Mouse (Mus musculus): Measurements from ENCODE around the gene 4930550C14Rik. TPM values are rescaled to one million over a fixed set of nuclear protein-coding genes. Genes with fewer than 3 reads are reported as not detected.

Gene 4930550C14Rik
- polyA plus RNA-seq (2015; fragmentation: Nextera tagmentation; extraction: Ambion mirVana), result 2.6 and 2.7 TPM in 2 replicates

DNA sequence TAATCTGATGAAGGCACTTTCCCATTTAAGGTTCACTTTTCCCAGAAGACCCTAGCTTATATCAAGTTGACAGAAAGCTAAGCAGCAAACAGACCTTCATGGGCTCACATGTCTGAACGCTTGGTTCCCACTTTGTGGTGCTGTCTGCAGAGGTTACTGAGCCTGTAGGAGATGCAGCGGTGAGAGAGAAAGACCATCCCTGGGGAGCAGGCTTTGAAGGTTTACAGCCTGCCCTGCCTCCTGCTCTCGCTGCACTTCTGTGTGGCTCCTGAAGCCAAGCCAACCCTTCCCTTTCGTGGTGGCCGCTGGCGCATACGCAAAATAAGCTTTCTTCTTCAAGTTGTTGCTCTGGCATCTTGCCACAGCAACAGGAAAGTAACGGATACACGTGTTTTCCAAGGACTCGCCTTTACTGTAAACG is at the start of gene 4930550C14Rik:
Gene 4930550C14Rik (plus strand): TSS at position 35 of the 421 bp plus-strand sequence.
- peaks cover 7% of the 10 kb centered on the region; the same call in 1 of the 2 replicates for H3K36me3 ChIP-seq (ENCODE audit: insufficient read depth, low read length)
- H3K4me2 ChIP-seq (replicated peaks; ENCODE audit: low read depth, low read length), result peak within 1 kb of the TSS; percentile 49
- H3K9ac ChIP-seq (replicated peaks; ENCODE audit: low read length), result peak within 1 kb of the TSS; percentile 47
- peak; percentile 49 for ATAC-seq (ENCODE audit: low FRiP score, low TSS enrichment)
- H3K4me3 ChIP-seq (ENCODE audit: low read length), result peak within 1 kb of the TSS; percentile 27
- H3K27me3 ChIP-seq (ENCODE audit: insufficient read depth, low read length), result no peaks in the 10 kb centered on the region
- no peaks in the 10 kb centered on the region for H3K9me3 ChIP-seq (ENCODE audit: low read length)
- 2% methylated on average over 11 of the region's 11 CpGs for WGBS
- H3K4me1 ChIP-seq (ENCODE audit: insufficient read depth, low read length), result peaks cover 31% of the 10 kb centered on the region
- H3K27ac ChIP-seq (ENCODE audit: low read length), result peak within 1 kb of the TSS; percentile 90

DNA sequence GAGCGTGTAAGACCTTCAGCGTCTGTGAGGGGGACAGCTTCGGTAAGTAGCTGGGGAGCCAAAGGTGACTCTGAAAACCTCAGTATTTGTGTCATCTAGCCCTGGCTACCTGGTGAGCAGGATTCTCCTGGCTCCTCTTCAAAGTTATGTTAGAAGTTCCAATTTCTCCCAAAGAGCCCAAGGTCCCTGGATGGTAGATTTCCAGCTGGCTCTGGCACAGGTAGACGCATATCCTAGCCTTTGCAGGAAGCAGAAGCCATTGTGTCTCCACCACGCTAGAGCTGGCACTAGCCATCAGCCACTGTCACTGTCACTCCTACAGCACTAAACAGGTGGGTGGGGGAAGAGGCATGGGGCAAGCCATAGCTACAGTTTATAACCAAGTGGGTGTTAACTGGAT is 49.0 kb upstream of the 4930550C14Rik start:
- H3K9me3 ChIP-seq (ENCODE audit: low read length), result peaks cover 3% of the 10 kb centered on the region; the same call in 1 of the 2 replicates
- no peak overlapping the region for H3K4me3 ChIP-seq (ENCODE audit: low read length)
- 89% methylated on average over 5 of the region's 5 CpGs for WGBS
- H3K4me2 ChIP-seq (replicated peaks; ENCODE audit: low read depth, low read length), result no peak overlapping the region
- no peaks in the 10 kb centered on the region for H3K36me3 ChIP-seq (ENCODE audit: insufficient read depth, low read length)
- H3K27me3 ChIP-seq (ENCODE audit: insufficient read depth, low read length), result no peaks in the 10 kb centered on the region
- no peak overlapping the region for H3K9ac ChIP-seq (replicated peaks; ENCODE audit: low read length)
- peaks cover 7% of the 10 kb centered on the region; the same call in 1 of the 2 replicates for H3K4me1 ChIP-seq (ENCODE audit: insufficient read depth, low read length)
- ATAC-seq (ENCODE audit: low FRiP score, low TSS enrichment), result no peak
- H3K27ac ChIP-seq (ENCODE audit: low read length), result no peak overlapping the region

DNA sequence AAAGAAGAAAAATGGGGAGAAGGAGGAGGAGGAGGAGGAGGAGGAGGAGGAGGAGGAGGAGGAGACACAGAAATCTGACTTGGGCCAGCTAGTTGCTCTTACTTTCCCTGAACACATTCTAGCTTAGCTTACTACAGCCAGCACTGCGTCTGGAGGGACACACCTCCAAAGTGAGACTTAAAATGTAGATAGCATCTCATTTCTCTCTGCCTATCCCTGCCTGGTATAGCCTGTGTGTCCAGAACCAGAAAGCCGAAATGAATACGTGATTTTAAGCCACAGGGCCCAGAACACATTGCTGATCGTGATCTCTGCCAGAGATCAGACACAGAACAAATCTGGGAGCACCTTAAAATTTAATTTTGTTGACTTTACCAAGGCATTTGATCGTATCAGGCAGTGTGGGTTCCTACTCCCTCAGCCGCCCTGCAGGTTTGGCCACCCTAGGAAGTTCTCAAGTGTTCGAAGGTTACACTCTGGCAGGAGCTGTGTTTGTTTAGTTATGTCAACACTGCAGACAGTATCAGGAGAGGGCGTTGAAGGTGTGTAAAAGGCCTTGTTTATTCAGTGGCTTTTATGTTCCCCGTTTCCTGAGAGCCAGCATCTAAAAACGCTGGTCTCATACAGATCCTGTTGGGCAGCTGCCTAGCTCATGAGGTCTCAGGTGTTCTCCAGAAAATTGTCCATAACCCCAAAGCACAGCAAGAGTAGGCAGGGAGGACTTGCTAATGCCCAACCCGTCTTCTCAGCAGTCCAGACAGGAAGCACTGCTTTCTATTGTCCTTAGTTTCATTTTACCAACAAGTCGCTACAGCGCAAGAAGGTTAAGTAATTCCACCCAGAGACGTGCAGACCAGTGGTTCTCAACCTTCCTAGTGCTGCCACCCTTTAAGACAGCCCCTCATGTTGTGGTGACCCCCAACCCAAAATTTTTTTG is 45.6 kb upstream of the 4930550C14Rik start:
- no peaks in the 10 kb centered on the region for H3K9me3 ChIP-seq (ENCODE audit: low read length)
- no peak overlapping the region for H3K4me3 ChIP-seq (ENCODE audit: low read length)
- no peaks in the 10 kb centered on the region for H3K36me3 ChIP-seq (ENCODE audit: insufficient read depth, low read length)
- no peak overlapping the region; the same call in 1 of the 2 replicates for H3K27ac ChIP-seq (ENCODE audit: low read length)
- 23% methylated on average over 14 of the region's 14 CpGs for WGBS
- no peak overlapping the region for H3K9ac ChIP-seq (replicated peaks; ENCODE audit: low read length)
- H3K4me1 ChIP-seq (ENCODE audit: insufficient read depth, low read length), result peaks cover 7% of the 10 kb centered on the region; the same call in 1 of the 2 replicates
- no peaks in the 10 kb centered on the region for H3K27me3 ChIP-seq (ENCODE audit: insufficient read depth, low read length)
- H3K4me2 ChIP-seq (replicated peaks; ENCODE audit: low read depth, low read length), result peak overlapping the region; percentile 25; the same call in 1 of the 2 replicates
- 0 out of 2 replicates have a peak, but pooled peaks have one; percentile 70 for ATAC-seq (ENCODE audit: low FRiP score, low TSS enrichment)

DNA sequence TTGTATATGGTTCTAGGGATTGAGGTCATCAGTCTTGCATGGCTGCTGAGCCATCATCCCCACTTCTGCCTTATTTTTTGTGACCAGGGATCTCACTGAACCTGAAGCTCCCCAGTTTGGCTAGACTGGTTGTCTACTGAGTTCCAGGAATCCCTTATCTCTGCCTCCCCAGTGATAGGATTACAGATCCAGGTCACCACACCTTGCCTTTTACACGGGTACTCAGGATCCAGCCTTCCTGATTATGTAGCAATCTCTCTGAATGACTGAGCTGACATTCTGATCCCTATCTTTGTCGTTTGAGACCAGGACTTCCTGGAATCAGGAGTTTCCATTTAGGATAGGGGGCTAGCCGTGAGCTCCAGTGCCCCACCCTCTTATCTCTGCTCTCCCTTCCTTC is 30.8 kb upstream of the 4930550C14Rik start:
- H3K4me1 ChIP-seq (ENCODE audit: insufficient read depth, low read length), result no peaks in the 10 kb centered on the region
- 57% methylated on average over 3 of the region's 3 CpGs for WGBS
- no peaks in the 10 kb centered on the region for H3K27me3 ChIP-seq (ENCODE audit: insufficient read depth, low read length)
- no peak for ATAC-seq (ENCODE audit: low FRiP score, low TSS enrichment)
- no peaks in the 10 kb centered on the region for H3K9me3 ChIP-seq (ENCODE audit: low read length)
- H3K36me3 ChIP-seq (ENCODE audit: insufficient read depth, low read length), result no peaks in the 10 kb centered on the region
- H3K4me2 ChIP-seq (replicated peaks; ENCODE audit: low read depth, low read length), result no peak overlapping the region
- no peak overlapping the region for H3K9ac ChIP-seq (replicated peaks; ENCODE audit: low read length)
- H3K27ac ChIP-seq (ENCODE audit: low read length), result no peak overlapping the region
- H3K4me3 ChIP-seq (ENCODE audit: low read length), result no peak overlapping the region

DNA sequence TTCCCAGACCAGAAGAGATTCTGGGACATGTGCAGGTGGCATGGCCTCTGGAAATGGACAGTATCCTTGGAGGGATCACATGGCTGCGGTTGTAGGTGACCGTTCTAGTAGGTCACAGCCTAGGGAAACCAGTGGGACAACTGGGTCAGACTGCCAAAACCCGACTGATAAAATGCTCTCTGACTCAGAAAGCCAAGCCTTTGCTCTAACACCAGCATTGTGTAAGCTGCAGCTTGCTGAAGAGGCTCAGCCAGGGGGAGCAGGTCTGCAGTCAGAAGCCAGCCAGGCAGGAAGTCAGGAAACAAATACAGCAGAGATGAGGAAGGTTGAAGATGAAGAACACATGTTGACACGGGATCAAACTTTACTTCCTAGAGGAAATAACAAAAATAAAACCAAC is 26.2 kb upstream of the 4930550C14Rik start:
- no peak for ATAC-seq (ENCODE audit: low FRiP score, low TSS enrichment)
- Histone ChIP-seq H3K27ac (ENCODE audit: low read length) (no peak overlapping the region), H3K4me3 (ENCODE audit: low read length) (no peak overlapping the region), H3K4me1 (ENCODE audit: insufficient read depth, low read length) (no peaks in the 10 kb centered on the region), H3K9ac (replicated peaks; ENCODE audit: low read length) (no peak overlapping the region), H3K27me3 (ENCODE audit: insufficient read depth, low read length) (no peaks in the 10 kb centered on the region), H3K9me3 (ENCODE audit: low read length) (no peaks in the 10 kb centered on the region), H3K4me2 (replicated peaks; ENCODE audit: low read depth, low read length) (no peak overlapping the region), H3K36me3 (ENCODE audit: insufficient read depth, low read length) (no peaks in the 10 kb centered on the region)
- 76% methylated on average over 4 of the region's 4 CpGs for WGBS

DNA sequence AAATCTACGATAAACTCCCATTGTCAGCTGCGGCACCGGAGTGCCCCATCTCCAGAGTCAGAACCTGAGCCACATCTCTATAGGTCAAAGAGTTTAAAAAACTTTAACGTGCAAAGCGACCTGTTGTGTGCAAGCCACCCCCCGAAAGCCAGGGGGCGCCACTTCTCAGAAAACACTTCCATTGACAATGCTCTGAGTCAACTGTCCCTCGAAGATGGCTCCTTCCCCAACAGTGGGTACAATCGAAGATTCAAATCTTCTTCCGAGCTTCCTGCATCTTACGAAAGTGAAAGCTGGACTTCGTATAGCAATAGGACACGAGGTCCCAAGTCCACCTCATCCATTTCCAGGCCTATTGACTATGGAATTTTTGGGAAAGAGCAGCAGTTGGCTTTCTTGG is 25.3 kb upstream of the 4930550C14Rik start:
- H3K27ac ChIP-seq (ENCODE audit: low read length), result no peak overlapping the region
- no peaks in the 10 kb centered on the region for H3K4me1 ChIP-seq (ENCODE audit: insufficient read depth, low read length)
- no peak overlapping the region for H3K4me2 ChIP-seq (replicated peaks; ENCODE audit: low read depth, low read length)
- WGBS, result 88% methylated on average over 13 of the region's 13 CpGs
- no peaks in the 10 kb centered on the region for H3K9me3 ChIP-seq (ENCODE audit: low read length)
- no peaks in the 10 kb centered on the region for H3K36me3 ChIP-seq (ENCODE audit: insufficient read depth, low read length)
- H3K4me3 ChIP-seq (ENCODE audit: low read length), result no peak overlapping the region
- no peak for ATAC-seq (ENCODE audit: low FRiP score, low TSS enrichment)
- no peaks in the 10 kb centered on the region for H3K27me3 ChIP-seq (ENCODE audit: insufficient read depth, low read length)
- H3K9ac ChIP-seq (replicated peaks; ENCODE audit: low read length), result no peak overlapping the region

DNA sequence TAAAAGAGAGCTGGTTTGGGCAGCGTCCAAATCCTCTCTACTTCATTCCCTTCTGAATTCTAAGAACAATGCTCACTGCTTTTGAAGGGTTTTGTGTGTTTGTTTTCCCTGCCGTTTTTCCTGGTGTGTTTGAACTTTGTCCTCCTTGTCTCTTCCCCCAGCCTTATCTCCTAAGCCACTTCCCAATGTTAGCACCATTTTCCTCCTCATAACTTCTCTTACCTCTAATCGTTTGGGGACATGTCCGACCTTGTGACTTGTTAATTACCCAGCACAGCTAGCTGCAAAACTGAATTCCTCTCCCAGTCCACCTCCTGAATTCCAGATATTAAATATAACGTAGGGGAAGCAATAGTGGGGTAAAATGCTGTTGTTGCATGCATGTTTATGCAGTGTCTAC is 24.5 kb upstream of the 4930550C14Rik start:
- Histone ChIP-seq H3K27me3 (ENCODE audit: insufficient read depth, low read length) (no peaks in the 10 kb centered on the region), H3K27ac (ENCODE audit: low read length) (no peak overlapping the region), H3K36me3 (ENCODE audit: insufficient read depth, low read length) (no peaks in the 10 kb centered on the region), H3K4me1 (ENCODE audit: insufficient read depth, low read length) (no peaks in the 10 kb centered on the region), H3K4me3 (ENCODE audit: low read length) (no peak overlapping the region), H3K9me3 (ENCODE audit: low read length) (no peaks in the 10 kb centered on the region), H3K9ac (replicated peaks; ENCODE audit: low read length) (no peak overlapping the region), H3K4me2 (replicated peaks; ENCODE audit: low read depth, low read length) (no peak overlapping the region)
- no peak for ATAC-seq (ENCODE audit: low FRiP score, low TSS enrichment)
- WGBS, result 54% methylated on average over 5 of the region's 5 CpGs

DNA sequence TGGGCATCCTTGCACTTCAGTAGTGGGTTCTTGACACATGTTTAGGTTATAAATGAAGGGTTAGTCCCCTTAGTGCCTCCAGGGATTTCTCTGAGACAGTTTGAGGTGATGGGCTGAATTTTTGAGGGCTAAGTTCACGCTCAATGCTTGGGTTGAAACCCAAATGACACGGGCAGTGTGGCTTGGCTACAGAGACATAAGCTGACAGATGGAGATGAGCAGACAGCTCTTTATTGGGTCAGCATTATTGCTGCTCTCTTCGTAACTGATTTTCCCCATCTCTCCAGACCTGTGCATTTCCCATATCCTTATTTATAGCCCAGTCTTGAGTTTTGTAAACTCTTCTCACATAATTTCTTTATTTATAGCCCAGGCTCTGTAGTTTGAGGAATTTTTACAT is 24.0 kb upstream of the 4930550C14Rik start:
- WGBS, result 75% methylated on average over 3 of the region's 3 CpGs

DNA sequence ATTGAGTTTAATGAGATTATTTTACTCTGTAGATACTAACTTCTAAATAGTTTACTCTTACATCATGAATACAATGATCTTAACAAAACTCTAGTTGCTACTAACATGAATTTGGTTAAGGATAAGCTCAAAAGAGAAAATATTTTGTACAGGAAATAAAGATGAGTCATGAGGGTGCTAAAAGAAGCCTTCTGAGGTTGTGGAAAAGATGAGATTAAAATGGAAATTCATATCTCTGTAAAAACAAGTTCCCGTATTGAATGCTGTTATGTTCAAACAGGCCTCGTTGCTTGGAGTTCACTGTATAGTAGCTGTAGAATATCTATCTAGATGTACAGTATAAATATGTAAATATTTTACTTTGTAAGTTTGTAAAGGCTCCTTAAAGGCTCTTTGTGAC is 21.5 kb upstream of the 4930550C14Rik start:
- Histone ChIP-seq H3K4me2 (replicated peaks; ENCODE audit: low read depth, low read length) (no peak overlapping the region), H3K4me3 (ENCODE audit: low read length) (no peak overlapping the region), H3K9ac (replicated peaks; ENCODE audit: low read length) (no peak overlapping the region), H3K27ac (ENCODE audit: low read length) (no peak overlapping the region), H3K27me3 (ENCODE audit: insufficient read depth, low read length) (no peaks in the 10 kb centered on the region), H3K36me3 (ENCODE audit: insufficient read depth, low read length) (no peaks in the 10 kb centered on the region), H3K9me3 (ENCODE audit: low read length) (no peaks in the 10 kb centered on the region), H3K4me1 (ENCODE audit: insufficient read depth, low read length) (peaks cover 9% of the 10 kb centered on the region; the same call in 1 of the 2 replicates)
- WGBS, result 83% methylated on average over 2 of the region's 2 CpGs
- no peak for ATAC-seq (ENCODE audit: low FRiP score, low TSS enrichment)

More for the DNA sequence above, 24.0 kb upstream of the 4930550C14Rik start:
- no peak for ATAC-seq (ENCODE audit: low FRiP score, low TSS enrichment)
- Histone ChIP-seq H3K27ac (ENCODE audit: low read length) (no peak overlapping the region), H3K4me3 (ENCODE audit: low read length) (no peak overlapping the region), H3K36me3 (ENCODE audit: insufficient read depth, low read length) (no peaks in the 10 kb centered on the region), H3K9me3 (ENCODE audit: low read length) (no peaks in the 10 kb centered on the region), H3K27me3 (ENCODE audit: insufficient read depth, low read length) (no peaks in the 10 kb centered on the region), H3K4me2 (replicated peaks; ENCODE audit: low read depth, low read length) (no peak overlapping the region), H3K9ac (replicated peaks; ENCODE audit: low read length) (no peak overlapping the region), H3K4me1 (ENCODE audit: insufficient read depth, low read length) (0 out of 2 replicates have a peak, but pooled peaks cover 2% of the 10 kb centered on the region)

DNA sequence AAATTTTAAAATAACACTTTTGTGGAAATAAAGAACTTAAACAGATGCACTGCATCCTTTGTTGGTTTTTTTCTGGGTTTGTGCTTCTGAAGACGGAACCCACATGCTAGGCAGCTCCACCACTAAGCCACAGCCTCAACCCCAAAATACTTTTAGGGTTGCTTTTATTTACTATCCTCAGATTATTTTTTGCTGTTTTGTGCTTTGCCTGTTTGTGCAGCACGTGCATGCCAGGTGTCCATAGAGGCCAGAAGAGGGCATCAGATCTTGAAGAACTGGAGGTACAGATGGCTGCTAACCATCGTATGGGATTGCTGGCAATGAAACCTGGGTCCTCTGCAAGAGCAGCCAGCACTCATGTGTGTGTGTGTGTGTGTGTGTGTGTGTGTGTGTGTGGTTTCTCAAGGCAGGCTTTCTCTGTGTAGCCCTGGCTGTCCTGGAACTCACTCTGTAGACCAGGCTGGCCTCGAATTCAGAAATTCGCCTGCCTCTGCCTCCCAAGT is 21.0 kb upstream of the 4930550C14Rik start:
- Histone ChIP-seq H3K9ac (replicated peaks; ENCODE audit: low read length) (no peak overlapping the region), H3K4me3 (ENCODE audit: low read length) (no peak overlapping the region), H3K27ac (ENCODE audit: low read length) (no peak overlapping the region), H3K27me3 (ENCODE audit: insufficient read depth, low read length) (no peaks in the 10 kb centered on the region), H3K4me1 (ENCODE audit: insufficient read depth, low read length) (peaks cover 9% of the 10 kb centered on the region; the same call in 1 of the 2 replicates), H3K36me3 (ENCODE audit: insufficient read depth, low read length) (no peaks in the 10 kb centered on the region), H3K9me3 (ENCODE audit: low read length) (no peaks in the 10 kb centered on the region), H3K4me2 (replicated peaks; ENCODE audit: low read depth, low read length) (no peak overlapping the region)
- ATAC-seq (ENCODE audit: low FRiP score, low TSS enrichment), result no peak
- 82% methylated on average over 5 of the region's 5 CpGs for WGBS
